Mouse (Mus musculus) small intestine, adult 2 months (tissue): ENCODE data around the gene Arhgap29.

ENCODE experiments used
- CTCF ChIP-seq: fragments of 200-500 bp; IDR thresholded peaks from 2 replicates; pipeline ENCODE4 v1.5.1; 2012; ENCODE audit warnings: low read depth, mild to moderate bottlenecking, control low read depth, inconsistent platforms, low read length, moderate library complexity, mixed read lengths; ENCODE audit not compliant: insufficient replicate concordance, insufficient read length; ENCODE audit errors: extremely low read depth
- POLR2A ChIP-seq: fragments of 200-500 bp; IDR thresholded peaks from 2 replicates; pipeline ENCODE4 v1.6.1; 2012; ENCODE audit warnings: low read depth, mild to moderate bottlenecking, control low read depth, inconsistent platforms, low read length, moderate library complexity

- TF ChIP-seq CTCF, result no peak
- TF ChIP-seq POLR2A, result no peak
These were observed at the start of gene Arhgap29 for GRCm38 (mm10) chr3:121952041-121952591.
